Mouse (Mus musculus): Measurements from ENCODE around the gene Nelfe.

- TF ChIP-seq CTCF (IDR thresholded peaks at IDR 0.05; ENCODE audit: low read depth) = no peak
- TF ChIP-seq EP300 (IDR thresholded peaks at IDR 0.05; ENCODE audit: low read depth) = no peak
Measured at GRCm38 (mm10) chr17:34895724-34896123, 45.5 kb downstream of the Nelfe start.

Data from liver, embryonic 14.5 days (tissue).